In genomic region chr15:31419037-31419436, GRCm38 (mm10) we compare ENCODE assay signal across 9 mouse cellular contexts. TPM values are rescaled to one million over a fixed set of nuclear protein-coding genes. Genes with fewer than 3 reads are reported as not detected.
DNase-seq lines count a peak whose midpoint lies in the region; ATAC-seq and TF ChIP-seq lines count a peak whose summit lies in the region.
"Had no signal": no experiment of that assay in that cellular context is flagged by ENCODE, and none has a peak within 500 bp of the region (broad histone marks: within the 10 kb centered on the region; RNA-seq: fewer than 3 reads in every experiment).

No protein-coding gene starts in this region.

- ATAC-seq in erythroblast, adult 5-6 weeks (replicated peaks; ENCODE audit: low FRiP score, poor library complexity, severe bottlenecking) = peak; percentile 70; the same call in 1 of the 2 replicates
- no peak for ATAC-seq in liver, embryonic 16.5 days (ENCODE audit: low read depth)
- ATAC-seq in neutrophil, adult 5-6 weeks (ENCODE audit: extremely low read depth, insufficient number of reproducible peaks, low FRiP score, poor library complexity, severe bottlenecking) = peak; percentile 64; the same call in 1 of the 2 replicates

- H3K9ac ChIP-seq in liver, embryonic 16.5 days (ENCODE audit: low read depth, low read length) = no peak overlapping the region
- H3K9ac ChIP-seq: embryonic facial prominence, embryonic 15.5 days had no signal

- H3K9me3 ChIP-seq in liver, embryonic 16.5 days (replicated peaks; ENCODE audit: control insufficient read depth, low read length) = no peaks in the 10 kb centered on the region
- H3K9me3 ChIP-seq: embryonic facial prominence, embryonic 15.5 days had no signal

- no peak for DNase-seq in layer of hippocampus, adult 2 months (ENCODE audit: low spot score in 2 of 2)
- DNase-seq in layer of hippocampus, postnatal 25 days (ENCODE audit: extremely low spot score in 1 of 2, low spot score in 1 of 2) = no peak
- DNase-seq in ZHBTc4 (ENCODE audit: low read depth, low spot score) = peak; percentile 88
- DNase-seq in right cerebral cortex, adult 2 months (ENCODE audit: low spot score in 2 of 2) = no peak
- no peak for DNase-seq in right cerebral cortex, postnatal 14 days

- no peak overlapping the region; the same call in 1 of the 2 replicates for H3K27ac ChIP-seq in layer of hippocampus, adult 2 months
- no peak overlapping the region for H3K27ac ChIP-seq in liver, embryonic 16.5 days (ENCODE audit: low read length)
- H3K27ac ChIP-seq: embryonic facial prominence, embryonic 15.5 days had no signal

- no peak overlapping the region for H3K4me3 ChIP-seq in layer of hippocampus, adult 2 months
- H3K4me3 ChIP-seq in liver, embryonic 16.5 days (ENCODE audit: low read depth, low read length) = no peak overlapping the region
- H3K4me3 ChIP-seq: embryonic facial prominence, embryonic 15.5 days had no signal

- no peaks in the 10 kb centered on the region for H3K27me3 ChIP-seq in liver, embryonic 16.5 days (ENCODE audit: control insufficient read depth, insufficient read depth, low read depth, low read length)
- H3K27me3 ChIP-seq: embryonic facial prominence, embryonic 15.5 days had no signal

- TF ChIP-seq CTCF in layer of hippocampus, adult 2 months (conservative IDR thresholded peaks at IDR 0.05) = peak; percentile 77

- 36% methylated on average over 9 of the region's 9 CpGs for WGBS in liver, embryonic 16.5 days (ENCODE audit: insufficient replicate concordance)

- no peaks in the 10 kb centered on the region for H3K36me3 ChIP-seq in liver, embryonic 16.5 days (ENCODE audit: control insufficient read depth, insufficient read depth)
- H3K36me3 ChIP-seq: embryonic facial prominence, embryonic 15.5 days had no signal

- peak overlapping the region; percentile 41; the same call in 1 of the 2 replicates for H3K4me2 ChIP-seq in liver, embryonic 16.5 days (ENCODE audit: low read depth, low read length)
- H3K4me2 ChIP-seq: embryonic facial prominence, embryonic 15.5 days had no signal

- H3K4me1 ChIP-seq in liver, embryonic 16.5 days (ENCODE audit: control insufficient read depth, low read depth, low read length) = peaks cover 4% of the 10 kb centered on the region; the same call in 1 of the 2 replicates
- H3K4me1 ChIP-seq: embryonic facial prominence, embryonic 15.5 days had no signal

RNA-seq across cellular contexts. Expression of gene Ropn1l, which starts 34.5 kb away (rescaled TPM):
- 1 to 10 TPM in 1 of 2 experiments, under 1 TPM in 1; 0.88 to 1.2 TPM for total RNA-seq in layer of hippocampus, adult 2 months (2021)
- total RNA-seq in layer of hippocampus, postnatal 25 days (2021) = 1 to 10 TPM; 1.3 to 1.5 TPM
- not detected in 2 replicates for total RNA-seq in erythroblast, adult 5-6 weeks (2015; ENCODE audit: low replicate concordance)
- 2.1 TPM in 1 of 2 replicates, not detected in the other for total RNA-seq in erythroblast, adult 5-6 weeks (2017; ENCODE audit: low replicate concordance)
- 2.2 and 2.6 TPM in 2 replicates for polyA plus RNA-seq in liver, embryonic 16.5 days (2015; fragmentation: Nextera tagmentation; extraction: Ambion mirVana)
- total RNA-seq in neutrophil, adult 5-6 weeks (2017) = 0.70 TPM in 1 of 2 replicates, not detected in the other

RNA-seq across cellular contexts. Expression of gene Ankrd33b, which starts 51.5 kb away (rescaled TPM):
- total RNA-seq in layer of hippocampus, adult 2 months (2021) = 10 to 100 TPM; 58.7 to 59.4 TPM
- total RNA-seq in layer of hippocampus, postnatal 25 days (2021) = 10 to 100 TPM; 45.8 to 52.8 TPM
- total RNA-seq in erythroblast, adult 5-6 weeks (2015; ENCODE audit: low replicate concordance) = 0.58 and 1.0 TPM in 2 replicates
- 1.1 and 2.3 TPM in 2 replicates for total RNA-seq in erythroblast, adult 5-6 weeks (2017; ENCODE audit: low replicate concordance)
- 0.37 and 0.68 TPM in 2 replicates for polyA plus RNA-seq in liver, embryonic 16.5 days (2015; fragmentation: Nextera tagmentation; extraction: Ambion mirVana)
- total RNA-seq in neutrophil, adult 5-6 weeks (2017) = 60.8 and 66.5 TPM in 2 replicates

Comparison
In these comparisons a context has a peak if more than half of its experiments do, and no peak if none do; other contexts are left out.
1. RNA of gene Ankrd33b, which starts 51.5 kb away (total RNA-seq): 60.8 to 66.5 TPM in neutrophil, adult 5-6 weeks, 58.7 to 59.4 TPM in layer of hippocampus, adult 2 months and 45.8 to 52.8 TPM in layer of hippocampus, postnatal 25 days; 0.58 to 2.3 TPM in erythroblast, adult 5-6 weeks; every median in the first group is over 10 times any median in the second.